Mouse (Mus musculus): ENCODE measurements at regions not wholly inside any gene's neighbourhood (a gene's known extent, or its start where the extent isn't known, plus 50 kb on each side); places are given as distances from the start of the nearest gene placed in this dataset.

GRCm38 (mm10) chrX:167063881-167064280, 145.2 kb downstream of the Tmsb4x start:
- 51% methylated on average over 4 of the region's 4 CpGs for WGBS
- H3K4me1 ChIP-seq (ENCODE audit: insufficient read depth, low read length), result no peaks in the 10 kb centered on the region
- no peak for TF ChIP-seq CTCF (IDR thresholded peaks at IDR 0.05; ENCODE audit: low read depth)
- DNase-seq (ENCODE audit: low spot score) (no peak), ATAC-seq (no peak)
- H3K4me2 ChIP-seq (ENCODE audit: low read depth, low read length), result no peak overlapping the region
- no peaks in the 10 kb centered on the region for H3K9me3 ChIP-seq (ENCODE audit: low read length)
- H3K9ac ChIP-seq (replicated peaks; ENCODE audit: low read length), result no peak overlapping the region
- H3K27ac ChIP-seq, result no peak overlapping the region
- no peak overlapping the region for H3K4me3 ChIP-seq (ENCODE audit: low read length)
- no peaks in the 10 kb centered on the region for H3K36me3 ChIP-seq (ENCODE audit: insufficient read depth, low read length)
- no peaks in the 10 kb centered on the region; the same call in 1 of the 2 replicates for H3K27me3 ChIP-seq (ENCODE audit: insufficient read depth, low read length)

GRCm38 (mm10) chrX:167052456-167052855, 156.7 kb downstream of the Tmsb4x start:
- no peak overlapping the region for H3K9ac ChIP-seq (replicated peaks; ENCODE audit: low read length)
- H3K4me1 ChIP-seq (ENCODE audit: insufficient read depth, low read length), result no peaks in the 10 kb centered on the region
- TF ChIP-seq CTCF (IDR thresholded peaks at IDR 0.05; ENCODE audit: low read depth), result no peak
- no peak for DNase-seq (ENCODE audit: low spot score)
- no peak for ATAC-seq
- no peaks in the 10 kb centered on the region for H3K36me3 ChIP-seq (ENCODE audit: insufficient read depth, low read length)
- no peak overlapping the region for H3K27ac ChIP-seq
- no peaks in the 10 kb centered on the region for H3K9me3 ChIP-seq (ENCODE audit: low read length)
- peaks cover 3% of the 10 kb centered on the region; the same call in 1 of the 2 replicates for H3K27me3 ChIP-seq (ENCODE audit: insufficient read depth, low read length)
- no peak overlapping the region for H3K4me2 ChIP-seq (ENCODE audit: low read depth, low read length)
- WGBS, result 84% methylated on average over 10 of the region's 10 CpGs
- H3K4me3 ChIP-seq (ENCODE audit: low read length), result no peak overlapping the region

DNA sequence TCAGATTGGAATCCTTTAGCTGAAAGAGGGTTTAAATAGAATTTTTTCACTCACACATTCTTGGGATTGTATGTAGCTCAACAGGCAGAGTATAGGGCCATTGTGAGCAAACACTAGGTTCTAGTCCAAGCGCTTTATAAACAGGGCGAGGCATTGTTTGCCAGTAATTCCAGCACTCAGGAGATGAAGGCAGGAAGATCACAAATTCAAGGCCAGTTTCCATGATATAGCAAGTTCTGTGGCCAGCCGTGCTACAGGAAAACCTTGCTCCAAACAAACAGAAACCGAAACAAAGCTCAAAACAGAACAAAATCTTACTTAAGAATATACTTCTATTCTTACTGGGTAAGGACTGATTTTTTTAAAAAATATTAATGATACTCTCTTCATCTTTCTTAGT, 159.0 kb downstream of the Tmsb4x start:
- no peak for DNase-seq (ENCODE audit: low spot score)
- Histone ChIP-seq H3K9me3 (ENCODE audit: low read length) (no peaks in the 10 kb centered on the region), H3K4me1 (ENCODE audit: insufficient read depth, low read length) (no peaks in the 10 kb centered on the region), H3K36me3 (ENCODE audit: insufficient read depth, low read length) (no peaks in the 10 kb centered on the region), H3K4me2 (ENCODE audit: low read depth, low read length) (no peak overlapping the region), H3K27me3 (ENCODE audit: insufficient read depth, low read length) (no peaks in the 10 kb centered on the region), H3K4me3 (ENCODE audit: low read length) (no peak overlapping the region), H3K9ac (replicated peaks; ENCODE audit: low read length) (no peak overlapping the region), H3K27ac (no peak overlapping the region)
- no peak for TF ChIP-seq CTCF (IDR thresholded peaks at IDR 0.05; ENCODE audit: low read depth)
- WGBS, result 74% methylated on average over 4 of the region's 4 CpGs
- ATAC-seq, result no peak

DNA sequence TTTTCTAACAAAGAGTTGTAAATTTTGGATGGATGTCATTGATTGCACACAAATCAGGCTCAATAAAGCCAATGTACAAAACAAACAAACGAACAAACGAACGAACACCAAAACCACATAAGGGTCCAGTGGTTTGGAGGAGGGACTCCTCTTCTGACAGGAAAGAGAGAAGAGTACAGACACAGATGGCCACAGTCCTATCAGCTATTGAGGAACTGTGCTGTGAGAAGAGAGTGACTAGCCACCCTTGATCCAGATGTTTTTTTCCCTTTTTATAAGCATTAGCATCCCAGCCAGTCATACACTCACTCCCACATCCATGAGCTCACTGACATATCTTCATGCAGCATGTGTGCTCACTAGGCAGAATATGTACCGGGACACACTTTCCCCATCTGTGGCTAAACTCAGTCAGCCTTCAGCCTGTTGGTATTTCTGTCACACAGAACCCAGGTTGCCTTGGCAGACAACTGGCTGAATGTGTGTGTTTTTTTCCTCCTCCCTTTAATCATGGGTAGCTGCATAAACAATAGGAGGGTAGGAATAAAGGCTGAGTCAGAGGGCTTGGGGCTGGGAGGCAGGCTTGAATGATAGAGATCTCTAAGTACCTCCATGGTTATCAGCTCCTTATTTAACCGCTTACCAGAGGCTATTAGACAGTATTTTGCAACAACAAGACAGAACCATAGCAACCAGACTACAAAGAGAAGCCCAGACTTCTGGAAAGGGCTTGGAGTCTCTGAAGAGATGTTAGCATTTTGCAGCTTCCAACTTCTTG, 159.7 kb downstream of the Tmsb4x start:
- Histone ChIP-seq H3K4me1 (ENCODE audit: insufficient read depth, low read length) (no peaks in the 10 kb centered on the region), H3K9ac (replicated peaks; ENCODE audit: low read length) (no peak overlapping the region), H3K27ac (no peak overlapping the region), H3K4me2 (ENCODE audit: low read depth, low read length) (no peak overlapping the region), H3K36me3 (ENCODE audit: insufficient read depth, low read length) (no peaks in the 10 kb centered on the region), H3K27me3 (ENCODE audit: insufficient read depth, low read length) (no peaks in the 10 kb centered on the region), H3K9me3 (ENCODE audit: low read length) (no peaks in the 10 kb centered on the region), H3K4me3 (ENCODE audit: low read length) (no peak overlapping the region)
- DNase-seq (ENCODE audit: low spot score) (peak; percentile 2), ATAC-seq (no peak)
- no peak for TF ChIP-seq CTCF (IDR thresholded peaks at IDR 0.05; ENCODE audit: low read depth)
- 65% methylated on average over 5 of the region's 5 CpGs for WGBS

DNA sequence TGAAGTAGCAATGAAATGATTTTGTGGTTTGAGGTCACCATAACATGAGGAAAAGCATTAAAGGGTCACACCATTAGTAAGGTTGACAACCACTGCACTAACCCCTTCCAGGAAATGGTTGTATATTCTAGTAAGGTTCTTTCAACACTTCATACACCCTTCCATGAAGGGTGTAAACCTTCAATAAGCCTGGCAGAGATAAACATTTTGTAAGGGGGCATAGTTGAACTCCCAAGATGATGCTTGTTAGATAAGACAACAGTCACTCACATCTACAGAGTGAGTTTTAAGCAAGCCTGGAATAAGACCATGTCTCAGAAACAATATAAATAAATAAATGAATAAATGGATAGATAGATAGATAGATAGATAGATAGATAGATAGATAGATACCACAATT, 171.1 kb downstream of the Tmsb4x start:
- no peak overlapping the region for H3K4me2 ChIP-seq (ENCODE audit: low read depth, low read length)
- no peak overlapping the region for H3K9ac ChIP-seq (replicated peaks; ENCODE audit: low read length)
- no peaks in the 10 kb centered on the region for H3K4me1 ChIP-seq (ENCODE audit: insufficient read depth, low read length)
- no peak for TF ChIP-seq CTCF (IDR thresholded peaks at IDR 0.05; ENCODE audit: low read depth)
- H3K4me3 ChIP-seq (ENCODE audit: low read length), result no peak overlapping the region
- H3K27me3 ChIP-seq (ENCODE audit: insufficient read depth, low read length), result no peaks in the 10 kb centered on the region
- DNase-seq (ENCODE audit: low spot score), result no peak
- H3K36me3 ChIP-seq (ENCODE audit: insufficient read depth, low read length), result no peaks in the 10 kb centered on the region
- no peak for ATAC-seq
- H3K9me3 ChIP-seq (ENCODE audit: low read length), result no peaks in the 10 kb centered on the region
- H3K27ac ChIP-seq, result no peak overlapping the region

GRCm38 (mm10) chrX:167036355-167036754, 172.8 kb downstream of the Tmsb4x start:
- ATAC-seq (no peak), DNase-seq (ENCODE audit: low spot score) (no peak)
- Histone ChIP-seq H3K36me3 (ENCODE audit: insufficient read depth, low read length) (no peaks in the 10 kb centered on the region), H3K4me3 (ENCODE audit: low read length) (no peak overlapping the region), H3K27me3 (ENCODE audit: insufficient read depth, low read length) (no peaks in the 10 kb centered on the region; the same call in 1 of the 2 replicates), H3K4me1 (ENCODE audit: insufficient read depth, low read length) (no peaks in the 10 kb centered on the region), H3K9ac (replicated peaks; ENCODE audit: low read length) (no peak overlapping the region), H3K4me2 (ENCODE audit: low read depth, low read length) (no peak overlapping the region), H3K9me3 (ENCODE audit: low read length) (no peaks in the 10 kb centered on the region), H3K27ac (no peak overlapping the region)
- WGBS, result 71% methylated on average over 1 of the region's 1 CpGs
- no peak for TF ChIP-seq CTCF (IDR thresholded peaks at IDR 0.05; ENCODE audit: low read depth)

DNA sequence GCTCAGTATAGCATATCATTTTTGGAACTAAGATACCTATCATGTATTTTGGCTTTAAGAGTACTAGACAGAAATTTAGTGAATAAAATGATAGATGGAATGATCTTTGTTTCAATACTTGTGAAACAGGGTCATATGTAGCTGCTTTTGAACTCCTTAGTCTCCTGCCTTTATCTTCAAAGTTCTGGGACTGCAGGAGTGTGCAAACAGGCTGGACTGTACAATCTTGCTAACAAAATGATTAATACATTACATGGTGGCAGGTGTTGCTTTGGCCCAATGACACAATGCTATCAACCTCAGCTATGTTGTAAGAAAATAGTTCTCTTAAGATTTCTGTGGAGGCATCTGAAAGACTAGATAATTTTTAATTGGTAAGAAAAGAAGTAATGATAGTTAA, 173.5 kb downstream of the Tmsb4x start:
- Histone ChIP-seq H3K27ac (no peak overlapping the region), H3K4me2 (ENCODE audit: low read depth, low read length) (no peak overlapping the region), H3K4me1 (ENCODE audit: insufficient read depth, low read length) (no peaks in the 10 kb centered on the region), H3K9me3 (ENCODE audit: low read length) (no peaks in the 10 kb centered on the region), H3K9ac (replicated peaks; ENCODE audit: low read length) (no peak overlapping the region), H3K36me3 (ENCODE audit: insufficient read depth, low read length) (no peaks in the 10 kb centered on the region), H3K27me3 (ENCODE audit: insufficient read depth, low read length) (no peaks in the 10 kb centered on the region; the same call in 1 of the 2 replicates), H3K4me3 (ENCODE audit: low read length) (no peak overlapping the region)
- ATAC-seq (no peak), DNase-seq (ENCODE audit: low spot score) (no peak)
- TF ChIP-seq CTCF (IDR thresholded peaks at IDR 0.05; ENCODE audit: low read depth), result no peak
